Mouse (Mus musculus) liver, embryonic 15.5 days (tissue): ENCODE results near the gene Ccdc27. TPM values are rescaled to one million over a fixed set of nuclear protein-coding genes. Genes with fewer than 3 reads are reported as not detected.

Experiments
- ATAC-seq: fragments of 200-750 bp; cut with Nextera tagmentation; 2 replicates; pipeline ENCODE4 v1.8.0; 2017; ENCODE audit warnings: moderate number of reproducible peaks, mild to moderate bottlenecking, moderate library complexity; ENCODE audit not compliant: insufficient read depth
- H3K27ac ChIP-seq: fragments of 300-500 bp; sonication (generic); replicated peaks from 2 replicates; pipeline ENCODE4 v1.5.1; 2015; ENCODE audit warnings: mild to moderate bottlenecking, inconsistent platforms
- H3K27me3 ChIP-seq: fragments of 300-500 bp; sonication (generic); 2 replicates; pipeline ENCODE4 v1.6.1; 2015; ENCODE audit warnings: mild to moderate bottlenecking, inconsistent platforms
- H3K36me3 ChIP-seq: fragments of 300-500 bp; sonication (generic); replicated peaks from 2 replicates; pipeline ENCODE4 v1.6.1; 2015; ENCODE audit warnings: moderate library complexity, mild to moderate bottlenecking, inconsistent platforms
- H3K4me1 ChIP-seq: fragments of 300-500 bp; sonication (generic); replicated peaks from 2 replicates; pipeline ENCODE4 v1.6.1; 2015; ENCODE audit warnings: inconsistent platforms
- H3K4me2 ChIP-seq: fragments of 300-500 bp; sonication (generic); 2 replicates; pipeline ENCODE4 v1.6.1; 2015; ENCODE audit warnings: moderate library complexity, mild to moderate bottlenecking, inconsistent platforms
- H3K4me3 ChIP-seq: fragments of 300-500 bp; sonication (generic); replicated peaks from 2 replicates; pipeline ENCODE4 v1.5.1; 2015; ENCODE audit warnings: mild to moderate bottlenecking, inconsistent platforms
- H3K9ac ChIP-seq: fragments of 300-500 bp; sonication (generic); 2 replicates; pipeline ENCODE4 v1.6.1; 2015; ENCODE audit warnings: moderate library complexity, mild to moderate bottlenecking, inconsistent platforms
- H3K9me3 ChIP-seq: fragments of 300-500 bp; sonication (generic); replicated peaks from 2 replicates; pipeline ENCODE4 v1.6.1; 2016; ENCODE audit warnings: inconsistent platforms
- WGBS: fragments of 180-500 bp; shearing (Covaris S2); methylation state at CpG from one replicate; pipeline ENCODE4 v1.1.7; 2015; ENCODE audit warnings: mixed read lengths; ENCODE audit not compliant: insufficient replicate concordance; 5-methylcytosine and 5-hydroxymethylcytosine counted together
- polyA plus RNA-seq: library from polyadenylated mRNA; unstranded; fragments of >200 nt; fragmentation: Nextera tagmentation; extraction: Ambion mirVana; gene quantifications from 2 replicates; pipeline ENCODE4 v1.2.1, GENCODE M21; 2015

The Ccdc27 gene
- 0.08 TPM in 1 of 2 replicates, not detected in the other for polyA plus RNA-seq

DNA sequence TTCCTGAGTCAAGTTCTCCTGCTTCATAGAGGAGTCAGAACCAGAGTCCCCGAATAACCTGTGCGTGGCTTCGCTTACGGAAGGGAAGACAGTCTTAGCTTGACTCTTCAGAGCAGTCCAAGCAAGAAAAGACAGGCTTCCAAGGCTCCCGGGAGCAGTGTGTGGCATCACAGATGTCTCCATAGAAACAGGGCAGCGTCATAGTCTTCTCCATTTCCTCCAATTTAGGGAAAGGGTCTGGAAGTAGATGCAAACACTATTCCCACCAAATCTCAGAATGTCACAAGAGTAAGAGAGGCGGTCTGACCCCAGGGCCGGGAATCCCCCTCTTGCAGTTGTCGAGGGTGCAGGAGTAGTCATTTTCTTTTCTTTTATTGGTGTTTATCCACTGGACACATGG lies at the start of gene Ccdc27:
Ccdc27 (minus strand) TSS at position 101 of the 400 bp plus-strand sequence.
- no peak within 1 kb of the TSS for H3K9ac ChIP-seq
- no peak within 1 kb of the TSS for H3K27ac ChIP-seq
- 80% methylated on average over 9 of the region's 9 CpGs for WGBS
- ATAC-seq = no peak
- no peak within 1 kb of the TSS for H3K4me3 ChIP-seq
- H3K27me3 ChIP-seq = peaks cover 7% of the 10 kb centered on the region; the same call in 1 of the 2 replicates
- no peaks in the 10 kb centered on the region for H3K4me1 ChIP-seq
- no peaks in the 10 kb centered on the region for H3K36me3 ChIP-seq
- no peak within 1 kb of the TSS for H3K4me2 ChIP-seq
- H3K9me3 ChIP-seq = no peaks in the 10 kb centered on the region

DNA sequence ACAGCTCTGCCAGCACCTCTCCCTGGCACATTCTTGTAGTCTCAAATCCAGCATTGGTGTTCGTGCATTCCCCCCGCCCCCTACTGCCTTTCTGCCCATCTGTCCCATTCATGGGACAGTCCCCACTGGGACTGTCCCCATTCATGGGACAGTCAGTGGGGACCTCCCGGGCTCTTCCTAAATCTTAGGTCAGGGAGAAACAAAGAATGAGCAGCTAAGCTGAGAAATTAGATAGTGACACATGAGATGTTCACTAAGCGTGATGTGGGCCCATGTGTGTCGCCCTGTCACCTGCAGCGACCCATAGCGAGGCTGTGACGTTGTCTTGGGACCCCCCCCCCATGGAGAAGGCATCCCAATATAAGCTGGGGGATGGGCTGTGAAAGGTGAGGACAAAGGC lies 48.9 kb upstream of the Ccdc27 start:
- Histone ChIP-seq H3K4me3 (no peak overlapping the region), H3K36me3 (no peaks in the 10 kb centered on the region), H3K27me3 (peaks cover 58% of the 10 kb centered on the region), H3K4me2 (no peak overlapping the region), H3K9me3 (no peaks in the 10 kb centered on the region), H3K9ac (no peak overlapping the region), H3K4me1 (no peaks in the 10 kb centered on the region), H3K27ac (no peak overlapping the region)
- no peak for ATAC-seq
- 66% methylated on average over 8 of the region's 8 CpGs for WGBS

DNA sequence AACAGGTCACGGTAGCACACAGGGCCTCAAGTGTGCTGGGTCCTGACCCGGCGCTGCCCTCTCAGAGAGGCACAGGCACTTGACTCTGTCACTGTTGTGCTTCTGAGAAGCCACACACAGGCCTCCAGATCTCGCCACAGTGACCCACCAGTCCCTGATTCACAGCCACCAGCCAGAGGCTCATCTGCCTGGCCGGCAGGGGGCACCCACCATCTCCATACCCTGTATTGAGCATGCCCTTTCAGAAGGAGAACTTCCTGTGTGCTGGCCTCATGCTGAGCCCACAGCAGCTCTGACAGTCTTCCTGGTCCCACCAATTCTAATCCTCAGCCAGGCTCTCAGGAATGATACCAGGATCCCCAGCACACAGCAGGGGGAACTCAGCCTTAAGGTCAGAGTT lies 46.7 kb upstream of the Ccdc27 start:
- Histone ChIP-seq H3K4me1 (no peaks in the 10 kb centered on the region), H3K9ac (no peak overlapping the region), H3K4me2 (no peak overlapping the region), H3K27ac (no peak overlapping the region), H3K36me3 (no peaks in the 10 kb centered on the region), H3K4me3 (no peak overlapping the region), H3K27me3 (peaks cover 42% of the 10 kb centered on the region), H3K9me3 (no peaks in the 10 kb centered on the region)
- 36% methylated on average over 5 of the region's 5 CpGs for WGBS
- no peak for ATAC-seq

DNA sequence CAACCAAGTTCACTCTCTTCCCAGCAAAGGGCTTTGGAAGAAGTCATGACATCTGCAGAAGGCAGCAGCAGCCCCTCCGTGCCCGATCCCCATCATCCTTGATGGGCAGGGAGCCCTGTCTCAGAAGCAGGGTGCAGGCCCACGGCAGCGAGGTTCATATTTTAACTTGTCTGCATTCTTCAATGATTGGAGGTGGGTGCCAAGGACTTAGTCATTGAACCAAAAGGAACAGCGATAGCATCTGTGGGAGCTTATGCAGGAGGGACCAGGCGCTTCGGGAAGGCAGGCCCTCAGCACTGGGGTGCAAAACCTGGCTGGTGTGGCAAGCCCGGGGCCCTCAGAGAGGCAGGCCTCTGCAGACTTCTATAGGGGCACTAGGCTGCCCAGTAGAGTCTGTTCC lies 44.0 kb upstream of the Ccdc27 start:
- Histone ChIP-seq H3K27me3 (peaks cover 58% of the 10 kb centered on the region), H3K9ac (no peak overlapping the region), H3K4me2 (no peak overlapping the region), H3K36me3 (no peaks in the 10 kb centered on the region), H3K4me1 (no peaks in the 10 kb centered on the region), H3K27ac (no peak overlapping the region), H3K9me3 (no peaks in the 10 kb centered on the region), H3K4me3 (no peak overlapping the region)
- WGBS = 64% methylated on average over 8 of the region's 8 CpGs
- no peak for ATAC-seq

DNA sequence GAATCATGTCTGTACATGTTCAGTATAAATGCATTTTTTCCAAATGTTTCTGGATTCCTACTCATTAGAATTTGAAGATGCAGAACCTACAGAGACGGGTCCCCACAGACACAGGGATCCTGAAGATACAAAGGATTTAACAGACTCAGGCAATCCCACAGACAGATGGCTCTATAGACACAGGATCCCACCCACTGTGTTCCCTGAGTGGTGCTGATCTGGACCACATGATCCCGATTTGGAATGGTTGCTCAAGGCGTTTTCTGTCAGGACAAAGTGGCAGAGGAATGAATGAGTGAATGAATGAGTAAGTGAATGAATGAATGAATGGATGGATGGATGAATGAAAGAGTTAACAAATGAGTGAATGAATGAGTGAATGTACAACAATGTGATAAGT lies 43.4 kb upstream of the Ccdc27 start:
- H3K4me1 ChIP-seq = no peaks in the 10 kb centered on the region
- no peaks in the 10 kb centered on the region for H3K9me3 ChIP-seq
- WGBS = 38% methylated on average over 3 of the region's 3 CpGs
- no peak overlapping the region for H3K4me2 ChIP-seq
- peaks cover 63% of the 10 kb centered on the region for H3K27me3 ChIP-seq
- no peak overlapping the region for H3K9ac ChIP-seq
- no peaks in the 10 kb centered on the region for H3K36me3 ChIP-seq
- H3K4me3 ChIP-seq = no peak overlapping the region
- no peak for ATAC-seq
- no peak overlapping the region for H3K27ac ChIP-seq

DNA sequence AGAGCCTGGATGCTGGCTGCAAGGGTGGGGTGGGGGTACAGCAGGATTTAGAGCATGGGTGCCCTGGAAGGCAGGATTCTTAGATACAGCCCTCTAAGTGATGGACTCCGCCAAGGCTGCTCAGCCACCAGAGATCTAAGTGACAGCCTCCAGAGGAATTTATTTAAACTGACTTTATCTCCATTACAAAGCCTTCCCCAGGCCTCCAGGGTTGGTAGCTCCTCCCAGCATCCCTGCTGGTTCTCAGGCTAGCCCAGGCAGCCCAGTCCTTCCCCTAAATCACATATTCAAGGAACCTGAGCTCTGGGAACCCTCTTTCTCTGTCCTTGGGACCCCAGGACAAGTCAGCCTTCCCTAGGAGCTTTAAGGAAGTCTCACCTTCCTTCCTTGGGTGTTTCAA lies 39.5 kb upstream of the Ccdc27 start:
- Histone ChIP-seq H3K9ac (no peak overlapping the region), H3K27ac (no peak overlapping the region), H3K4me3 (no peak overlapping the region), H3K9me3 (no peaks in the 10 kb centered on the region), H3K36me3 (no peaks in the 10 kb centered on the region), H3K4me2 (no peak overlapping the region), H3K4me1 (no peaks in the 10 kb centered on the region), H3K27me3 (peaks cover 55% of the 10 kb centered on the region)
- 17% methylated on average over 1 of the region's 1 CpGs for WGBS
- no peak for ATAC-seq

DNA sequence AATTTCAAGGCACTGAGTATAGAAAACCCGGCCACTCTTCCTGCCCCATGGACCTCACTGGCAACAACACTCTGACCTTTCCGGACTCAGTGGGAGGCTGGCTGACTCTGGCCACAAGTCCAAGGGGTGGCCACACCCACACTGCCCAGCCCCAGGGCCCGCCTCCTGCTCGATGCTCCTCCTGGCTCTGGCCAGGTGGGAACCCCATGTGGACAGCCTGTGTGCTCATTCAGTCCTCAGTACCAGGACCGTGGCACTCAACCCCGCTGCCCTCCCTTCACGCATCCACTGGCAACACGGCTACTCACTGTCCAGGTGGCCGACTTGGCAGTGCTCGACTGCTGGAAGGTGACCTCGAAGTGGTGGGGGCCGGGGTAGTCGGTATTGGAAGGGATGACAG lies 38.5 kb upstream of the Ccdc27 start:
- Histone ChIP-seq H3K4me1 (no peaks in the 10 kb centered on the region), H3K9ac (no peak overlapping the region), H3K9me3 (no peaks in the 10 kb centered on the region), H3K27me3 (peaks cover 54% of the 10 kb centered on the region), H3K4me2 (peak overlapping the region; percentile 51), H3K27ac (no peak overlapping the region), H3K4me3 (no peak overlapping the region; the same call in 1 of the 2 replicates), H3K36me3 (no peaks in the 10 kb centered on the region)
- ATAC-seq = peak; percentile 78
- 5% methylated on average over 13 of the region's 13 CpGs for WGBS

DNA sequence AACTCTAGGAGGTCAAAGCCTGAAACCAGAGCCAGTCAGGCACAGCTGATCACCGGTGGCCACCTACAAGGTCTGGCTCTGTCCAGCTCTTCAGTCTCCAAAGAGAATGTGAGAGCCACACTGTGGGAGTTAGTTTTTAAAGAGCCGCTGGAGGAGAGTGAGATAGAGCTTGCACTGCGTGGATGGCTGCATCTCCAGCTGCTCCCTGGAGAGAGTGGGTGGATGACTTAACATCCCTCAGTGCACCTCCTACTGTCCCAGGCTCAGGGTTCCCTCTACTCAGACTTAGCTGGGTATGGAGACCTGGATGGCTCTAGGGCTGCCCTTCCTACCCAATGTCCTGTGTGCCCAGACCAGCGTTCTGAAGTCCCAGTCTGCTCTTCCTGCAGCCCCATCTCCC lies 37.7 kb upstream of the Ccdc27 start:
- Histone ChIP-seq H3K4me3 (no peak overlapping the region), H3K9me3 (no peaks in the 10 kb centered on the region), H3K4me2 (no peak overlapping the region), H3K27ac (no peak overlapping the region), H3K4me1 (no peaks in the 10 kb centered on the region), H3K9ac (no peak overlapping the region), H3K36me3 (no peaks in the 10 kb centered on the region), H3K27me3 (peaks cover 54% of the 10 kb centered on the region)
- ATAC-seq = no peak
- 39% methylated on average over 4 of the region's 4 CpGs for WGBS

DNA sequence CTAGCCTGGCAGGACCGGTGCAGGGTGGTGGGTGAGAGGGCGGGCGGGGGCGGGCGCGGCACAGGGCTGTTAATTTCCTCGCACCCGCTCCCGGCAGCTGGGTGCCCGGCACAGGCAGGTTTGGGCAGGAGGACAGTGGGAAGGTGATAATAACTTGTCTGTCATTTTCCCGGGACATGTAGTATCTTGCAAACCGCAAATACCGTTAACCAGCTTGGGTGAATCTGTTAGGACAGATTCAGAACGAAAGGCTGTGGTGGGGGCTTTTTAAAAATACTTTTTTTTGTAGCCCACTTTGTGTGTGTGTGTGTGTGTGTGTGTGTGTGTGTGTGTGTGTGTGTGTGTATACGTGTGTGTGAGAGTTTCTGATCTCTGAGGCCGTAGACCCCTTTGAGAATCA lies 29.5 kb upstream of the Ccdc27 start:
- WGBS = 14% methylated on average over 16 of the region's 16 CpGs
- Histone ChIP-seq H3K4me1 (no peaks in the 10 kb centered on the region), H3K9ac (no peak overlapping the region), H3K36me3 (no peaks in the 10 kb centered on the region), H3K4me2 (no peak overlapping the region), H3K27me3 (peaks cover 46% of the 10 kb centered on the region), H3K9me3 (no peaks in the 10 kb centered on the region), H3K4me3 (no peak overlapping the region), H3K27ac (no peak overlapping the region)
- no peak for ATAC-seq

DNA sequence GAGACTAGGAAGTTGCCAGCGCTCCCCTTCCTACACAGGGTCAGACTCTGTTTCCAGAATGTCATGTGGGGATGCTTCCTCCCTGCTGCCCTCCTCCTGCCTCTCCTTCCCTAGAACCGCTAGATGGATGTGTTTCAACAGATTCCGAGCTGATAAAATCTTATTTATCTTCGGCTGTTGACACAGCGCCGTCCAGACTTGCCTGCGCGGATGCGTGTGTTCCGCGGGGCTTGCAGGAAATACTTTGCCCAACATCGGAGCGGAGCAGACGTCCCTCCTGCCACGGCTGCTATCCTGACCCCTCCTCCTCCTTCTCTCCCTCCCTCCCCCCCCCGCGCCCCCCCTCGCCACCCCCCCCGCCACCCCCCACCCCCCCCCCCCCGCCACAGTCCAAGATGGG lies 29.0 kb upstream of the Ccdc27 start:
- Histone ChIP-seq H3K27ac (no peak overlapping the region), H3K9ac (no peak overlapping the region), H3K4me3 (no peak overlapping the region), H3K4me2 (no peak overlapping the region), H3K4me1 (no peaks in the 10 kb centered on the region), H3K36me3 (no peaks in the 10 kb centered on the region), H3K27me3 (peaks cover 46% of the 10 kb centered on the region), H3K9me3 (no peaks in the 10 kb centered on the region)
- no peak for ATAC-seq
- 1% methylated on average over 15 of the region's 20 CpGs for WGBS

DNA sequence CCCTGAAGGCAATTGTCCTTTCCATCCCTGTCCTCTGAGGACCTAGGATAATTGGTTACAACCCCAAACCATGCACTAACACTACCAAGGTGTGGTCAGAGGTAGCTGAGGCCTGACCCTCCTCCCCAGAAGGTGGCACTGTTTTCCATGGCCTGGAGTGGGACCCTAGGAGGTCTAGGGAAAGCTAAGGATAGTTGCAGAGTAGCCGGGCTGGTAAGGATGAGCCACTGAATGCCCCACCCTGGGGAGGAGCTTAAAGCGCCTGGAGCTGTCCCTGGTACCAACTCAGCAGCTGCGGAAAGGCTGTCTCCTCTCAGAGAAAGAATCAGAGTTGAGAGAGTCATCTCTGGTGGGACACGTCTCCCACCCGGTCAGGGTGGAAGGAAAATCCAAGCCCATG lies 28.4 kb upstream of the Ccdc27 start:
- no peak overlapping the region for H3K4me2 ChIP-seq
- no peaks in the 10 kb centered on the region for H3K9me3 ChIP-seq
- no peak overlapping the region for H3K4me3 ChIP-seq
- ATAC-seq = no peak
- H3K4me1 ChIP-seq = no peaks in the 10 kb centered on the region
- no peaks in the 10 kb centered on the region for H3K36me3 ChIP-seq
- no peak overlapping the region for H3K27ac ChIP-seq
- WGBS = 3% methylated on average over 5 of the region's 5 CpGs
- peaks cover 46% of the 10 kb centered on the region for H3K27me3 ChIP-seq
- H3K9ac ChIP-seq = no peak overlapping the region
